Mouse (Mus musculus) G1E (cell line): ENCODE data around the gene Tpm1.

Source experiments
- CTCF ChIP-seq: IDR thresholded peaks from 2 replicates; pipeline ENCODE4 v1.5.1; 2012; ENCODE audit warnings: low read depth, low read length, inconsistent platforms, mixed read lengths
- GATA1 ChIP-seq: IDR thresholded peaks from 2 replicates; pipeline ENCODE4 v1.6.1; 2012; ENCODE audit warnings: borderline replicate concordance, low read length, inconsistent platforms, mixed read lengths
- TAL1 ChIP-seq: conservative IDR thresholded peaks from 2 replicates; pipeline ENCODE4 v1.6.1; 2012; ENCODE audit warnings: low read depth, low read length, inconsistent platforms, mixed read lengths

DNA sequence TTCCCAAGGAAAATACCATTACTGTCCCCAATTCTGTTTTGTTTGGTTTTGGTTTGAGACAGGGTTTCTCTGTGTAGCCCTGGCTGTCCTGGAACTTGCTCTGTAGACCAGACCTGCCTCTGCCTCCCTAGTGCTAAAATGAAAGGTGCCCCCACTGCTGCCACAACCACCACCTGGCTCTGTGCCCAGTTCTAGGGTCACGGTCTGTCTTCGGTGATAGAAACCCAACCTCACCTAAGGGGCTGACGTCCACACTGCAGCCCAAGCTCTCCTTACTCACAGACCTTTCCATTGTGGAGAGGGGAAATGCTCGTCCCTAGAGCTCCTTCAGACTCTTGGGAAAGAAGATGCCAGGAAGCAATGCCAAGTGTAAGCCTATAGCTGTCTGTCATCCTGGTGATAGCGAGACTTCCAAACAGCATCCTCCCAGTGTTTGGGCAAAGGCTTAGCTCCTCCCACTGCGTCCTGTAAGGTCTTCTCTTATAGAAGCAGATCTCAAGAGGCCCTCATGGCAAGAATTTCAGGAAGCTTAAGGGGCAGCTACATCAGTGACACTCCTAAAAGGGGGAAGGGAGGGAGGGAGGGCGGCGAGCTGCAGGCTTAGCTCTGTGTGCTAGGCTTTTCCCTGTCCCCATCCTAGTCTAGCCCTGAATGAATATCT is 57.3 kb downstream of the Tpm1 start:
- no peak for TF ChIP-seq CTCF
- TF ChIP-seq GATA1, result no peak
- no peak for TF ChIP-seq TAL1
